Mouse (Mus musculus): ENCODE data around the gene Shc3. TPM values are rescaled to one million over a fixed set of nuclear protein-coding genes. Genes with fewer than 3 reads are reported as not detected.
A peak's percentile ranks its signal among the peaks of the same experiment; 100 is the strongest.

The Shc3 gene
- polyA plus RNA-seq, 1 experiment = 0.68 TPM

GRCm38 (mm10) chr13:51573849-51574248 lies 4.6 kb upstream of the Shc3 start:
- H3K27ac ChIP-seq (ENCODE audit: insufficient read depth, low read length) = no peak overlapping the region
- H3K4me3 ChIP-seq (ENCODE audit: insufficient read depth, low read length) = no peak overlapping the region
- H3K4me1 ChIP-seq (ENCODE audit: control insufficient read depth, insufficient read depth, low read length) = 0 out of 2 replicates have a peak, but pooled peaks cover 2% of the 10 kb centered on the region
- TF ChIP-seq POLR2A (IDR thresholded peaks at IDR 0.05; ENCODE audit: low read depth, low read length) = no peak
- no peak for TF ChIP-seq CTCF (IDR thresholded peaks at IDR 0.05; ENCODE audit: borderline replicate concordance, insufficient read depth, low read length)

- TF ChIP-seq CTCF (IDR thresholded peaks at IDR 0.05; ENCODE audit: borderline replicate concordance, insufficient read depth, low read length) = no peak
- no peak for TF ChIP-seq POLR2A (IDR thresholded peaks at IDR 0.05; ENCODE audit: low read depth, low read length)
- H3K4me3 ChIP-seq (ENCODE audit: insufficient read depth, low read length) = no peak overlapping the region
- 0 out of 2 replicates have a peak, but pooled peaks cover 7% of the 10 kb centered on the region for H3K4me1 ChIP-seq (ENCODE audit: control insufficient read depth, insufficient read depth, low read length)
- H3K27ac ChIP-seq (ENCODE audit: insufficient read depth, low read length) = no peak overlapping the region
Measured at GRCm38 (mm10) chr13:51570111-51570510, 892 bp upstream of the Shc3 start.

- H3K4me3 ChIP-seq (ENCODE audit: insufficient read depth, low read length) = peak overlapping the region; percentile 11; the same call in 1 of the 2 replicates
- 0 out of 2 replicates have a peak, but pooled peaks cover 7% of the 10 kb centered on the region for H3K4me1 ChIP-seq (ENCODE audit: control insufficient read depth, insufficient read depth, low read length)
- H3K27ac ChIP-seq (ENCODE audit: insufficient read depth, low read length) = no peak overlapping the region
- TF ChIP-seq CTCF (IDR thresholded peaks at IDR 0.05; ENCODE audit: borderline replicate concordance, insufficient read depth, low read length) = no peak
- TF ChIP-seq POLR2A (IDR thresholded peaks at IDR 0.05; ENCODE audit: low read depth, low read length) = no peak
Measured at GRCm38 (mm10) chr13:51569685-51570068, 458 bp upstream of the Shc3 start.

GRCm38 (mm10) chr13:51568501-51568901 lies 718 bp downstream of the Shc3 start:
- no peak for TF ChIP-seq CTCF (IDR thresholded peaks at IDR 0.05; ENCODE audit: borderline replicate concordance, insufficient read depth, low read length)
- no peak for TF ChIP-seq POLR2A (IDR thresholded peaks at IDR 0.05; ENCODE audit: low read depth, low read length)
- Histone ChIP-seq H3K27ac (ENCODE audit: insufficient read depth, low read length) (no peak overlapping the region), H3K4me3 (ENCODE audit: insufficient read depth, low read length) (peak overlapping the region; percentile 24; the same call in 1 of the 2 replicates), H3K4me1 (ENCODE audit: control insufficient read depth, insufficient read depth, low read length) (0 out of 2 replicates have a peak, but pooled peaks cover 7% of the 10 kb centered on the region)

DNA sequence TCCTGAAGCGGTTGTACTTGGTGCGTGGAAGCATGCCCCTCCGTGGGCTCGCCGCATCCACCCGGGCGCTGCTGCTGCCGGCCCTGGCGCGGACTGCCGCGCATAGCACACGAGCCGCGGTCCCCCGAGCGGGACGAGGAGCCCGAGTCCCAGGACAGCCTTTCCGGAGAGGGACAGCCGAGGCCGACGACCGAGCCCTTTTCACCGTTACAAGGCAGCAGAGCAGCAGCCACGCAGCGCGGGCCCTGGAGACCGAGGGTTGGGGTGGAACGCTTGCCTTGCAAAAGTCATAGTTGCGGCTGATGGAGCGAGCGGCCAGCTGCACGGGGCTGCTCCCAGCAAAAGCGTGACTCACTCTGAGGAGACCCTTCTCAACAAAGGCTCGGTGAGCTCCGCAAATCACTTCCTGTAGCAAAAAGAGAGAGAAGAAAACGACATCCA lies 1.8 kb downstream of the Shc3 start:
- peak overlapping the region; percentile 27 for H3K4me3 ChIP-seq (ENCODE audit: insufficient read depth, low read length)
- H3K4me1 ChIP-seq (ENCODE audit: control insufficient read depth, insufficient read depth, low read length) = 0 out of 2 replicates have a peak, but pooled peaks cover 7% of the 10 kb centered on the region
- no peak overlapping the region for H3K27ac ChIP-seq (ENCODE audit: insufficient read depth, low read length)
- TF ChIP-seq CTCF (IDR thresholded peaks at IDR 0.05; ENCODE audit: borderline replicate concordance, insufficient read depth, low read length) = no peak

DNA sequence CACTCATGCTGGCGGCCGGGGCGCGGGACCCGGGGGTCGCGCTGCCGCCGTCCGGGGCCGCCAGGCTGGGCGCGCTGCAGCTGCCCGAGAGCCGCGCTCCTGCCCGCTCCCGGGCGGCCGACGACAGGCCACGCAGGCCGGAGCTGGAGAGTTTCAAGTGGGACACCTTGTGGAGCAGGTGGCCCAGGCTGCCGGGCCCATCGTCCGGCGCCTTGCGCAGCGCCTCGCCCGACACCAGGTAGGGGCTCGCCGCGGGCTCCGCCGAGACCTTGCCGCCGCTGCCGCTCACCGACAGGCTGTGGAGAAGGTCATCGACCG lies 2.2 kb downstream of the Shc3 start:
- TF ChIP-seq POLR2A (IDR thresholded peaks at IDR 0.05; ENCODE audit: low read depth, low read length) = no peak
- TF ChIP-seq CTCF (IDR thresholded peaks at IDR 0.05; ENCODE audit: borderline replicate concordance, insufficient read depth, low read length) = no peak
- no peak overlapping the region for H3K27ac ChIP-seq (ENCODE audit: insufficient read depth, low read length)
- H3K4me1 ChIP-seq (ENCODE audit: control insufficient read depth, insufficient read depth, low read length) = 0 out of 2 replicates have a peak, but pooled peaks cover 7% of the 10 kb centered on the region
- peak overlapping the region; percentile 27 for H3K4me3 ChIP-seq (ENCODE audit: insufficient read depth, low read length)

DNA sequence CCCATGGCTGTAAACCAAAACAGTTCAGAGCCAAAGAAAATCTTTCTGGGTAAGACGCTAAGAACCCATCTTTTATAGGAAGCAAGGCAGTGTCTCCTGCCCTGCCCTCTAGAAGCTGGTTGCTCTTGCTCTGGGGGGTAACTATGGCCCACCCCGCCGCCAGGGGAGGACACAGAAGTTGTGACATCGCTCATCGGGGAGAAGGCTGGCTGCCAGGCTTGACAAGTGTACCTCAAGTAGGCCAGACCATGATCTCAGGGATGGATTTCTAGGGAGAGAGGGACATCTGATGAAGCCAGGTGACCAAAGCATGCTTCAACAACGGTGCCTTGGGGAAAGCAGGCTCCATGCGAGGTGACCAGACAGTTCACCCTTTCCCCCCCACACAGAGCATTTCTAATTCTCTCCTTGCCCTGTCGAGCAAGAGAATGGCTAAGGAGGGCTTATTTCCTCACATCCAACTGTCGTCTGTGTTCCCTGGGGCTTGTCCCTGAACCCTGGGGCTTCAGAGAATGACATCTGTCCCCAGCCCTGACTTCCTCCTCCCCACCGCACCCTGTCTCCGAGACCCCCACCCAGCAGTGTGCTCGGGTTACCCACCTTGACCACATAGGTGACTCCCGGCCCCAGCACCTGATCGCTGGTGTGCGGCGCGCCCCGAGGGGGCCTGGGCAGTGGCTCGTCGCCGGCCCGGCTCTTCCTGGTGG lies 2.7 kb downstream of the Shc3 start:
- 0 out of 2 replicates have a peak, but pooled peaks cover 7% of the 10 kb centered on the region for H3K4me1 ChIP-seq (ENCODE audit: control insufficient read depth, insufficient read depth, low read length)
- H3K27ac ChIP-seq (ENCODE audit: insufficient read depth, low read length) = no peak overlapping the region
- H3K4me3 ChIP-seq (ENCODE audit: insufficient read depth, low read length) = no peak overlapping the region
- TF ChIP-seq CTCF (IDR thresholded peaks at IDR 0.05; ENCODE audit: borderline replicate concordance, insufficient read depth, low read length) = no peak
- no peak for TF ChIP-seq POLR2A (IDR thresholded peaks at IDR 0.05; ENCODE audit: low read depth, low read length)

- Histone ChIP-seq H3K4me3 (ENCODE audit: insufficient read depth, low read length) (no peak overlapping the region), H3K27ac (ENCODE audit: insufficient read depth, low read length) (no peak overlapping the region), H3K4me1 (ENCODE audit: control insufficient read depth, insufficient read depth, low read length) (0 out of 2 replicates have a peak, but pooled peaks cover 6% of the 10 kb centered on the region)
- TF ChIP-seq POLR2A (IDR thresholded peaks at IDR 0.05; ENCODE audit: low read depth, low read length) = no peak
- TF ChIP-seq CTCF (IDR thresholded peaks at IDR 0.05; ENCODE audit: borderline replicate concordance, insufficient read depth, low read length) = no peak
Measured at GRCm38 (mm10) chr13:51564741-51565140, 4.5 kb downstream of the Shc3 start.

DNA sequence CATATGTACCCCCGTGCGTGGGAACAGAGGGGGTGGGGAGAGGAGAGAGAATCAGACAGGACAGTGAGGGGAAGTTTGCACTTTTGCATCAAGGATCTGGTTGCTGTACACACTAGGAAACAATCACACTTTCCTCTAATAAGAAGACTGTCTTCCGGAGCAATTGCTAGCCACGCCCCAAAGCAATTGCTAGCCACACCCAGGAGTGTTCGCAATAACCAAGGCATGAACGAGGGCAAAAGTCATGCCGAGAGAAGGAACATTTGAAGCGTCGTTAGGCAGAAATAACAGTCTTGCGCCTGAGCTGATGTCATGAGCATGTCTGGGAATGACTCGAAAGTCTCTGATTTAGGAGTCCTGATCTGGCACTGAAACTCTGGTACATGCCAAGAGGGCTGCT lies 15.9 kb downstream of the Shc3 start:
- Histone ChIP-seq H3K4me1 (ENCODE audit: control insufficient read depth, insufficient read depth, low read length) (no peaks in the 10 kb centered on the region), H3K27ac (ENCODE audit: insufficient read depth, low read length) (no peak overlapping the region), H3K4me3 (ENCODE audit: insufficient read depth, low read length) (no peak overlapping the region)
- TF ChIP-seq POLR2A (IDR thresholded peaks at IDR 0.05; ENCODE audit: low read depth, low read length) (no peak), CTCF (IDR thresholded peaks at IDR 0.05; ENCODE audit: borderline replicate concordance, insufficient read depth, low read length) (no peak)

GRCm38 (mm10) chr13:51552233-51552632 lies 17.0 kb downstream of the Shc3 start:
- TF ChIP-seq CTCF (IDR thresholded peaks at IDR 0.05; ENCODE audit: borderline replicate concordance, insufficient read depth, low read length) (no peak), POLR2A (IDR thresholded peaks at IDR 0.05; ENCODE audit: low read depth, low read length) (no peak)
- H3K4me3 ChIP-seq (ENCODE audit: insufficient read depth, low read length) = no peak overlapping the region
- H3K4me1 ChIP-seq (ENCODE audit: control insufficient read depth, insufficient read depth, low read length) = no peaks in the 10 kb centered on the region
- no peak overlapping the region for H3K27ac ChIP-seq (ENCODE audit: insufficient read depth, low read length)
